Mouse (Mus musculus) heart, postnatal 0 days (tissue): ENCODE data around the gene Ppox.

Experiments
- CTCF ChIP-seq: IDR thresholded peaks from 2 replicates; pipeline ENCODE4 v1.5.1; 2016; ENCODE audit warnings: antibody characterized with exemption, control low read depth, low read depth
- EP300 ChIP-seq: IDR thresholded peaks from 2 replicates; pipeline ENCODE4 v1.6.1; 2016; ENCODE audit warnings: antibody characterized with exemption, low read depth

DNA sequence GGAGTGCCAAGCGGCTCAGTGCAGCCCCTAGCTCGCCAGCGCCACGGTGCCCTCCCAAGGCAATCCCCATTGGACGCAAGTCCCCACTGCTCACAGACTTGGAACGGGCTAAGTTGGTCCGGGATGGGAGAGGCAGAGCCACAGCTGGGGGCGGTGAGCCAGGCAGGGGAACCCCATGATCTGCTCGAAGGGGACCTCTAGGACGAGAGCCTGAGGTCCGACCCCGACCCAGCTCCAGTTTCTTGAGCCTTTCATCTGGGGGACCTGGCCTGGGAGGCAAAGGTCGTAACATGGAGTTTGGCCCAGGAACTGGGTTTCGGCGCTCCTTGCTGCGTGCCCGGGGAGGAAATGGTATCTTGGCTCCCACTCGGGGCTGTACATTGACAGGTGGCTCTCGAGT, 5.5 kb upstream of the Ppox start:
- TF ChIP-seq CTCF (no peak), EP300 (no peak)
